Mouse (Mus musculus) kidney, postnatal 14 days (tissue): Measurements from ENCODE around the gene Ccser1.

Experiments
- DNase-seq: peaks from one replicate; pipeline ENCODE4 v3.0.0; 2022; ENCODE audit warnings: mixed read lengths

Gene Ccser1

DNA sequence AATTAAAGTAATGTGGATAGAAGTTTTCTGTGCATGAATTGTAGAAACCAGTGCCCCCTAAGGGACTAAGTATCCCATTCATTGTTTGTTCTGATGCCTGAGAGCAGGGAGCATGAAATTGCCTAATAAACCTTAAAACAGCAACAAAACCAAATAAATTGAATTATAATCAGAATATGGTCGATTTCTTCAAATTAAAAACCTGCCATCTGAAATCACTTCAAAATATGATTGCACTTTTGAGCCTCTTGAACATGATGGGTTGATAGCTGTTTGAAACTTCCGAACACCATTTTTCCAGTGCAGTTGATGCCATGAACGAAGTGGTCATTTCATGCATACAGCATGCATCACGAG lies 886.9 kb downstream of the Ccser1 start:
- no peak for DNase-seq

DNA sequence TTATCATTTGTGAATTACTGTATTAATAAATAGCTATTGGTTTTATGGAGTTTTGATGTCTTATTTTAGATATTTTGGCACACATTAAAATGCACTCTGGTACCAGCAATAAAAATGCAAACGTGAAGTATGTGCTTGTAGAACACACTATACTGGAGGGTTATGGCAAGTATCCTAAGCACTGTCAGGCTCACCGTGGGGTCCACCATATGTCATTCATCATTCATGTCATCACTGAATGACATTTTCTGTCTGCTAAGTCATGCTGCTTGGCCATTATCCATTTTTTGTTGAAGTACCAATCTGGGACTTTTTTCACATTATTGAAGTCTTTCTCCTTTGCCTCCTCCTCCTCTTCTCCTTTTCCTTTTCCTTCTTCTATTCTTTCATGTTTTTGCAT lies 925.3 kb downstream of the Ccser1 start:
- DNase-seq: no peak

DNA sequence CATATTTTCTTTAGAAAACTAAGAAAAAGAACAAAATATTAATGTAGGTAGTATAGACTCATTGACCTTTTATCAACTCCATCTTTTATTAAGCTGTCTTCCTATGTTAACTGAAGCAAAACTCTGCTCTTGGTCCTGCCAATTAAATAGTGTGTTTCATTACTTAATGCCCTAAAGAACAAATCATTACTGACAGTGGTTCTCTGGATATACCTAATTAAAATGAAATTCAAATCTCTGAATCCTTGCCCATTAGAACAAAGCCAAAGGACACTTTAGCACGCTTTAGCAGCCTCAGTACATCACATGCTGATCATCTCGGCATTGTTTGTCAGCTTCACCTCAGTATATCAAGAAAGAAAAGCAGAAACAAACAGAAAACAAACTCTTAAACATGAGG lies 952.4 kb downstream of the Ccser1 start:
- DNase-seq: no peak

DNA sequence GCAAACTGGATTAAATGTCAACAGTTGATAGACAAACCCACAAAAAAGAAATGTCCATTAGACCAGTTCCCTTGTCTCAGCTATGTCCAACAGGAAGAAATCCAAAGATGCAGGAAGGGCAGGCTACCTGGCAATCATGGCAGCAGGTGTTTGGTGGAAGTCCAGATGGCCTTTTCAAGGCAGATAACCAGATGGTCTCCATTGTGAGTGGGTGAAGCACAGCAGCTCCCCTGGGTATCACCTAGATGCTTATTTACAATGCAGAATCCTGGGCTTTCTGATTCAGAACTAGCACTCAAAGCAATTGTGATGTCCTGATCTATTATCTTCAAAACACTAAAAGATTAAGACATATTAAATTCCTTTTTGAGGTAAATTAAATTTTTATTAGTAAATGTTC lies 980.2 kb downstream of the Ccser1 start:
- DNase-seq: no peak

DNA sequence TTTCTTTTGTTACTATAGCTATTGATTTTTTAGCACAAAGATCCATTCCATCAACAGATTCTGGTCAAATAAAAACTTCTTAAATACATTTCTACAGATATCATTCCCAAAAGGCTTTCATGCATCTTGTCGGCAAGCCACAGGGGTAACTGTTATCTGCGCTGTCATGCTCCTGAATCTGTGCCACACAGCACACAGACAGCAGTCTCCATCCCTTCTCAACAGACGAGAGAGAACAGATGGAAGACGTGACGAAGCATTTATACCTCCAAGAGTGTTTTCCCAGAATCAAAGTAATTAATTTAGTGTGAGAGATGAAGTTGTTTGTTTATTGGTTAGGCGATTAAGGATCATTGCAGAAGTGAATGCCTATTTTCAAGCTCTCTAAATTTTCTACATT lies 982.5 kb downstream of the Ccser1 start:
- DNase-seq: no peak

DNA sequence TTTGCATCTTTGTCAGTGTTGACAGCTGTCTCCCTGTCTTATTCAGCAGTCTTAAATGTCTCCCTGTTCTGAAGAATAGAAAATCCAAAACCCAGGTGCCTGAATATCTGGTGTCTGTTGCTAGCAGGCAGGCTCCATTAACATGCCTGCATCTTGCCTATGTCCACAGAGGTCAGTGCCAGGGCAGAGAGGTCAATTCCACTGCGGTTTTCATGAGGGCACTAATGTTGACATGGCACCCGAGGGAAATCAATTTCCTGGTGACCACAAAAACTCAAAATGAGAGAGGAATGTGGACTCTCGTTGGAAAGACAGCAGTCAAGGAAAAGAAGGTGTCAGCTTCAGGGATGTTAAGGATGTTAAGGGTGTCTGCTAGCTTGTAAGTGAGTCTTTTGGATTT lies 983.7 kb downstream of the Ccser1 start:
- DNase-seq: no peak

DNA sequence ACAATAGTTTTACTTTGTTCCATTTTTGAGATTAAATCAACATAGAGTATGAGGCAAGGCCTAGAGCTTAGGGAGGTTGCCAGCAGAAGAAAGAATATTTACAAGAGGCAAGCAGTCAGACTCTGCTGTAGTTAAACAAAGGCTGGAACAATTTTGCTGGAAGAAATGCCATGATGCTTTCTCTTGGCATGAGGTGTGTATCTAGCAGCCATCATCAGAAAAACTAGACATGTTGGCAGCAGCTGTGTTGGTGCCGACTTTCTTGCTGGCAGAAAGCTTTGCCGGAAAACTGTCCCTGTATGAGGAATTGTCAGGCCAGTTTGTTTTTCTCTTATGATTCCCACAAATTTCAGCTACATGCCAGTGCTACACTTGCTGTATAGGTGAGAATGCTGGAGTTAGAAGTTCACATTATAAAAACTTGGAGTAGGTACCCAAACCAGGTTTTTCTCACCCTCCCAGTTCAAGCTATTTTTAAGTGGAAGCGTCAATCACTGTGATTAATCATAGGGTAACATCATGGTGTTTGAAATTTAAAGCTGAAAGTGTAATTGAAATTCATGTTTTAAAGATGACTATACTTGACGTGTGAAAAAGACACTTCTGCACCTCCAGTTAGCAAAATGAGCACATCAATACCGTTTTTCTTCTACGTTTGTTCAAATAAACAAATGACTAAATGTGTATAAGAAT lies 1016.5 kb downstream of the Ccser1 start:
- no peak for DNase-seq

DNA sequence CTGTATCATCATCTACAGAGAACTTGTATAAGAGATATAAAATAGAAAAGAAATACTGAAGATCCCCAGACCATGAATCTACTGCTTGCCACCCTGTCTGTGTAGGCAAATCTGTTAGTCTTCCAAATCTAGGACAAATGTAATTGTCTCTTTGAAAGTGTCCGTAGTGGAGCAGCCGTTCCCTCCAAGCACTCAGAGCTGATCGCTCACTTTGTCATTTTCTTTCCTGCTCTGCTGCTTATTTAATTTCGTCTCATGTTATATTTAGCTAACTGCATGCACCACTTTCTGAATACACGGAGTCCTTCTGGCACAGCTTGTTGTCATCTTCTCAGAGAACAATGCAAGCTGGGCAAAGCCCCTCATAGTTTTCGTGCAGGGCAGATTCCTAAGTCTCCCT lies 1018.6 kb downstream of the Ccser1 start:
- DNase-seq: no peak

DNA sequence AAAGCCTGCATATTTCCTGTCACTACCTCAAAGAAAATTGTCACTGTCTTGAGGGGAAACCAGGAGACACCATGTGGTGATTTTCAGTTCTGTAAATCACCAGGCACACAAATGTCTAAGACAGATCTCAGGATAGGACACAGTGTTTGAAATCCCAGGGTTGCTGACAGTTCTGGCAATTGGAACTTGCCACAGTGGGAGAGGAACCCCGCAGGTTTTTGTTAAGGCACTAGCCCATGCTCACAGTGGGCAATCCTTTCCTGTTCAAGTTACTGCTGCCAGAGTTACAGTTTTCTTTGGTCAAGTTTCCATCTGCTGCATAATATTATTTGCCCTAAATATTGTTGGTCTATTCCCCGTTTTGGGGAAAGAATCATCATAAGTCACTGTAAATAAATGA lies 1024.9 kb downstream of the Ccser1 start:
- DNase-seq: no peak

DNA sequence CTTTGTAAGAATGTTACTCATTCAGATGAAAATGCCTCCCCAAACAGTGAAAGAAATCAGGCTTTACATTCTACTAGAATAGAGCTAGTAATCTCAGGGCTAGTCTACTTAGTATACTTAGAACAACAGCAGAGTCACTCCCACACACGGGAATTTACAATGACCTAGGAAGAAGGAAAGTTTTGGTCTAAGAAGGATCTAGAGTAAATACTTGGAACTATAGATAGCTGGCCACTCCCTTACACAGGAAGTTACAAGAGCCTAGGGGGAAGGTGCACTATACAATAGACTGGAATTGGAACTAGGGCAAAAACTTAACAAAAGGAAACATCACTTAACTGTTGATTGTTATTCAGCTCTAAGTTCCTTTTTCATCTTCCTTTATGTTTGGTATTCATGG lies 1041.7 kb downstream of the Ccser1 start:
- DNase-seq: no peak

DNA sequence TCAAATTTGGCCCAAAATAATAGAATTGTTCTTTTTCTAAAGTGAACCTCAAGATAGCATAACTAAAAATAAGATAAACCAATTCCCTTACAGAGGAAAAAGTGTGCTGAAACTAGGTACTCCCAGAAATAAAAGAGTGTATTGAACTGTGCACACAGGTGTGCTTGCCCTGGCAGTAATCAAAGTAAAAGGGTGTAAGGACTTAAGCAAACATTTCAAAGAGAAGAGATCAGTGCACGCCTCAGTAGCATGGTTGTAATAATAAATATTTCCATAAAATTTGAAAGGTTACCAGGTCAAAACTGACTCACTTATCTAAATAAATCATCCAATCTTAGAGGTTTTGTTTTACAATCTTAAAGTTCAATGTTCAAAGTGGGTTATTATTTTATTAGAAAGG lies 1083.8 kb downstream of the Ccser1 start:
- DNase-seq: no peak

DNA sequence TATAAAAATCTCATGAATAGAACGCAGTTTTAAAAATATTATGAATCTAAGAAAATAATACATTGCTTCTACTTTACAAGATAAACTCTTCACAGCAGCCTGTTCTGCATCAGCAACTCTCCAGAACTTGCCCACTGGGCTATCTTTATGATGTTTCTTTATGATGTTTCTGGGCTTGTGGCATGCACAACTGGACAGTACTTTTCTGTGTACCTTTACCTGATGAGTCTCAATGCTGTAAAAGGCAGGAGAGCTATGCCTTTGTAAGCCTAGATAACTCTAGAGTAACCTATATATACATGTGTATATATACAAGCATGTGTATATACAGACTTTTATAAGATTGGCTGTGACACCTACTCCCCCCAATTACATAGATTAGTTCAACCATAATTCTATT lies 1084.4 kb downstream of the Ccser1 start:
- DNase-seq: no peak

DNA sequence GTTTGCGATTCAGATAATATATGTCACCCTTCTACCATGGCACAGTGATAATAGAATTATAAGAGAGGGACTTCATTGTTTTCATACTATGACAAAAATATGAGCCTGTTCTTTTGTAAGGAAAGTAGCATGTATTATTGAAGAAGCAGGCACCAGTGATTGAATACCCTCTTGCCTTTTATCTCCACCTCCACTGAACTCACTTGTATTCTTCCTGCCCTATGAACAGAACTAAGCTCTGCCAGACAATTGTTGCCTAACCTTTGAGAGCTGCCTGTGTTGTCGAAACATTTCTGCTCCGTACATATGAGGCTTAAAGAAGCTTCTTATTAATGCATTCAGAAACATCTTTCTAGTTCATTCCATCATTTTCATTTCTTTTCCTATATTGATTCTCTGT lies 1101.1 kb downstream of the Ccser1 start:
- no peak for DNase-seq

DNA sequence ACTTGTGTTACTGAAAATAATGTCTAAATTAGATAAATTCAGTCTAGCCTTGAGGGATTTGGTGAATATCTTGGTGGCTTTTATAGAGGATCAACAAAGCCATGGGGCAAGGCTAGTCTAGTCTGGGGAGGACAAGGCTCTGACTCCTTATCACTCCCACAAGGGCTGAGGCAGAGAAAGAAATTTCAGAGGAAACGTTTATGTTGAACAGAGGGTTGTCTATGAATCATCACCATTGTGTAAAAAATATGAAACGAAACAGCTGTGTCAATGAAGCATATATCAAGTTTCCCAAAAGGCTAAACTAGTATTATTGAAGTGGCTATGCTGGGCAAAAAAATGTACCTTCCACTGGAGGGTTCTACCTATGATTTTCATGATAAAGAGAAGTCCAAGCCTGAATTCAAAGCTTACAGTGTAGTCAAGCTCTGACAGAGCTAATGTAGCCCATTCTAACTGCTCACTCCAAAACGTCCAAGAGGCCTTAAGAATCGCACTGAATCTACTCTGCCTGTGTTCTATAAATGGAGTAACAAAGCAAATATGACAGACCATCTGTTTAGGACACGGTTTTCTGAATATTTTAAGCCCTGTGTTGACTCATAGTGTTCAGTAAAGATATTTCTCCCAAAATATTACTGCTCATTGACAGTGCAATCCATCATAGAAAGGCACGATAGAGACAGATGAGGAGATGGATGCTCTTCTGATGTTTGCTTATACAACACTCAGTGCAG lies 1121.6 kb downstream of the Ccser1 start:
- DNase-seq: no peak

DNA sequence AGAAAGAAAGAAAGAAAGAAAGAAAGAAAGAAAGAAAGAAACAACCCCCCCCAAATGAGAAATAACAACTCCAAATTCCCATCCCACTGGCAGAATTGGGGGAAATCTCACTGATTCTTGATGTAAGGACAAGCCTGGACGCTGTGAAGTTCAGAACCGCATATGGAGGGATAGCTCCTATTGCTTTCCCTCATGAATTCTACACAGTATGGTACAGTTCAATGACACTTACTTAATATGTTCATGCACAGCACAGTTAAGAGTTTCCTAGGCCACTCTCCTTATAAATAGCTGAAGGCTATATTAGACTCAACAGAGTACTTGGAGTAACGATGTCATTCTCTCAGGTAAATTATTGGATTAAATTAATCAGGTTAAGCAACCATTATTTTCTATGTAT lies 1138.5 kb downstream of the Ccser1 start:
- DNase-seq: no peak

DNA sequence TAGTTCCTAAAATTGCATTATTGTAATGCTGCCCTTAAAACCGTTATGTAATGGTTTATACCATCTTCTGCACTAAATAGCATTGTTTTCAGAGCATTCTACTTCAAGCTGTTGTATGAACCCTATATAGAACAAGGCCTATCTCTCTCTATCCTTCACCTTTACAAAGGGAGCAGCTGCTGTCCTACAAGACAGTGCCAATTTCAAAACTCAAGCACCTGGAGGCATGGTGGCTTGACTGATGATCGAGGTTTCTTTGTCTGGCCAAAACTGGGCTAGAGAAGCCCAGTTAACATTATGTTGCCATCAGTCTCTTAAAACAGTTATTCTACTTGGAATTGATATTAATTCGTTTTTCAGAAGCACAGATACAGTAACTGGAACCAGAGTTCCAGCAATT lies 1160.2 kb downstream of the Ccser1 start:
- no peak for DNase-seq

DNA sequence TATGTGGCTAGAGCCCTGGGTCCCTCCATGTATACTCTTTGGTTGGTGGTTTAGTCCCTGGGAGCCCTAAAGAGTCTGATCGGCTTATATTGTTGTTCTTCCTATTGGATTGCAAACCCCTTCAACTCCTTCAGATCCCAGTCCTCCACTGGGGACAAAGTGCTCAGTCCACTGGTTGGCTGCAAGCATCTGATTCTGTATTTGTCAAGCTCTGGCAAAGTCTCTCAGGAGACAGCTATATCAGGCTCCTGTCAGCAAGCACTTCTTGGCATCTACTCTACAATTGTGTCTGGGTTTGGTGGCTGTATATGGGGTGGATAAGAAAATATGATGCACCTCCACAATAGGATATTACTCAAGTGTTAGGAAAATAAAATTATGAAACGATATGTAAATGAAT lies 1187.7 kb downstream of the Ccser1 start:
- no peak for DNase-seq
